Mouse (Mus musculus) cortical plate, adult 2 months (tissue): Measurements from ENCODE around the gene Cpb1. TPM values are rescaled to one million over a fixed set of nuclear protein-coding genes. Genes with fewer than 3 reads are reported as not detected.
A peak's percentile ranks its signal among the peaks of the same experiment; 100 is the strongest.

Experiments used
- H3K27ac ChIP-seq: fragments of 200-500 bp; 2 replicates; pipeline ENCODE4 v1.5.1; 2012; ENCODE audit warnings: low read length, control low read depth, inconsistent platforms; ENCODE audit not compliant: insufficient read depth
- H3K4me1 ChIP-seq: fragments of 200-500 bp; 2 replicates; pipeline ENCODE4 v1.6.1; 2011; ENCODE audit warnings: low read length; ENCODE audit not compliant: control insufficient read depth, insufficient read depth
- H3K4me3 ChIP-seq: fragments of 200-500 bp; 2 replicates; pipeline ENCODE4 v1.5.1; 2011; ENCODE audit warnings: mild to moderate bottlenecking, low read length, control low read depth; ENCODE audit not compliant: insufficient read depth
- CTCF ChIP-seq: fragments of 200-500 bp; IDR thresholded peaks from 2 replicates; pipeline ENCODE4 v1.5.1; 2011; ENCODE audit warnings: mild to moderate bottlenecking, control low read depth, low read length; ENCODE audit not compliant: insufficient read depth; ENCODE audit errors: extremely low read depth
- POLR2A ChIP-seq: fragments of 200-500 bp; IDR thresholded peaks from 2 replicates; pipeline ENCODE4 v1.6.1; 2011; ENCODE audit warnings: mild to moderate bottlenecking, low read length, control low read depth; ENCODE audit not compliant: insufficient read depth; ENCODE audit errors: extremely low read depth
- polyA plus RNA-seq: library from polyadenylated mRNA; depleted of rRNA; stranded (reverse); fragments of >200 nt; gene quantifications from 2 replicates; pipeline ENCODE4 v1.2.3, GENCODE M21; 2012

The Cpb1 gene
- polyA plus RNA-seq, 1 experiment: 0.04 TPM

GRCm38 (mm10) chr3:20254566-20255479, 20.7 kb downstream of the Cpb1 start:
- TF ChIP-seq POLR2A (no peak), CTCF (0 out of 2 replicates have a peak, but pooled peaks have one; percentile 4)
- Histone ChIP-seq H3K4me3 (no peak overlapping the region), H3K27ac (no peak overlapping the region), H3K4me1 (no peaks in the 10 kb centered on the region)

- no peak overlapping the region for H3K4me3 ChIP-seq
- no peak overlapping the region for H3K27ac ChIP-seq
- no peak for TF ChIP-seq CTCF
- no peak for TF ChIP-seq POLR2A
- H3K4me1 ChIP-seq: no peaks in the 10 kb centered on the region
Measured at GRCm38 (mm10) chr3:20243913-20244312, 31.6 kb downstream of the Cpb1 start.

DNA sequence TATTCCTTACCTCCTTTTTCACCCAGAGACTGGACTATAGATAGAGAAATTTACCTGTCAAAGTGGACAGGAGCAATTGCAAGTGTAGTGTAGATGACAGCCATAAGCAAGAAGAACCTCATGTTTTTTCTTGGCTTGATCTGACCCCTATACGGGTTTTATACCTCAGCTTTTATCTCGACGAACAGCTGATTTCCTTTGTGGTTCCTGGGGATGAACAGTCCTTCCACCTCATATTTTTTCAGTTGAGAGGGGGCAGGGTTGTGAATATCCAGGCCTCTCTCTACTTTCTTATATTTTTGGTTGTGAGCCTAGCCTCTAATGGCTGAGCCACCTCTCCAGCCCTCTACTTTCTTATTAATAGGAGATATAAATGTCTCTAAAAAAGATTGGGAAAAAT, 33.5 kb downstream of the Cpb1 start, which contains the start of gene Cpa3:
Gene Cpa3, minus strand, starts transcription at position 132 of the 400 bp plus-strand sequence.
- H3K27ac ChIP-seq: no peak within 1 kb of the TSS
- H3K4me3 ChIP-seq: no peak within 1 kb of the TSS
- no peaks in the 10 kb centered on the region for H3K4me1 ChIP-seq
- TF ChIP-seq POLR2A (no peak), CTCF (no peak)

- H3K4me3 ChIP-seq: no peak overlapping the region
- TF ChIP-seq POLR2A (no peak), CTCF (no peak)
- H3K27ac ChIP-seq: no peak overlapping the region
- no peaks in the 10 kb centered on the region for H3K4me1 ChIP-seq
Measured at GRCm38 (mm10) chr3:20239741-20240140, 35.8 kb downstream of the Cpb1 start.

GRCm38 (mm10) chr3:20236965-20237364, 38.6 kb downstream of the Cpb1 start:
- Histone ChIP-seq H3K27ac (no peak overlapping the region), H3K4me3 (no peak overlapping the region), H3K4me1 (no peaks in the 10 kb centered on the region)
- no peak for TF ChIP-seq CTCF
- TF ChIP-seq POLR2A: no peak

DNA sequence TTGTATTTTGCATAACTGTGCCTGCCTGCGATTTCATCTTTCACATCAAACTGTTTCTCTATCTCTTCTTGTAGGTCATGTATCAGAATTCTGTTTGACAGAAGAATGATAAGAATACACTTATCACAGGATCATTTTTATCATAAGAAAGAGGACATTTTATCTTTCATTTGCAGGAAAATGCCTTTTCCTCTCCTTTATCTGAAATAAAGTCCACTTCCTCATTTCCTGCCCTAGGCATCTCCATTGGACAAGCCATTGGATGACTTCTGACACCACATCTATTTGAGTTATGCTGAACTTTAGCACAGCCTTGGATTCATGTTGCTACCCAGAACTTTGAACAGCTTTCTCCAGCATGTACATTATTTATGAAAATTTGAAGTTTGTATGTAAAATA, 46.5 kb downstream of the Cpb1 start:
- TF ChIP-seq POLR2A (no peak), CTCF (no peak)
- no peak overlapping the region for H3K27ac ChIP-seq

DNA sequence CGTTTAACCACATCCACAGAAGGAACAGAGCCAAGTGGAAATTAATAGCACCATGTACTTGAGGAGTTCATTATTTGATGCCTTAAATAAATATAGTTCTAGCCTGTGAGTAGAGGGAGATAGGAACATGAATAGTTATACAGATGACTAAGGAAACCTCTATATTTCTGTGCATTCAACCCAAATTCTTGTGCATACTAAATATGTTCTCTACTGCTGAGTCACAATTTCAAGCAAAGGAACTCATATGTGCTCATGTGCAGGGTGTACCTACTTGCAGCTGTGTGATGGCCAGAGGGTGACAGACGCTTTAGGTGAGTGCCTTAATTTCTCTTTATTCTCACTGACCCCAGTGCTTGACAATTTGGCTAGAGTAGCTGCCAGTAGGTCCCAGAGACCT, 50.1 kb downstream of the Cpb1 start:
- Histone ChIP-seq H3K4me3 (no peak overlapping the region), H3K4me1 (no peaks in the 10 kb centered on the region), H3K27ac (no peak overlapping the region)
- TF ChIP-seq POLR2A: no peak
- no peak for TF ChIP-seq CTCF

More for the DNA sequence above, 46.5 kb downstream of the Cpb1 start:
- H3K4me3 ChIP-seq: no peak overlapping the region
- H3K4me1 ChIP-seq: no peaks in the 10 kb centered on the region

DNA sequence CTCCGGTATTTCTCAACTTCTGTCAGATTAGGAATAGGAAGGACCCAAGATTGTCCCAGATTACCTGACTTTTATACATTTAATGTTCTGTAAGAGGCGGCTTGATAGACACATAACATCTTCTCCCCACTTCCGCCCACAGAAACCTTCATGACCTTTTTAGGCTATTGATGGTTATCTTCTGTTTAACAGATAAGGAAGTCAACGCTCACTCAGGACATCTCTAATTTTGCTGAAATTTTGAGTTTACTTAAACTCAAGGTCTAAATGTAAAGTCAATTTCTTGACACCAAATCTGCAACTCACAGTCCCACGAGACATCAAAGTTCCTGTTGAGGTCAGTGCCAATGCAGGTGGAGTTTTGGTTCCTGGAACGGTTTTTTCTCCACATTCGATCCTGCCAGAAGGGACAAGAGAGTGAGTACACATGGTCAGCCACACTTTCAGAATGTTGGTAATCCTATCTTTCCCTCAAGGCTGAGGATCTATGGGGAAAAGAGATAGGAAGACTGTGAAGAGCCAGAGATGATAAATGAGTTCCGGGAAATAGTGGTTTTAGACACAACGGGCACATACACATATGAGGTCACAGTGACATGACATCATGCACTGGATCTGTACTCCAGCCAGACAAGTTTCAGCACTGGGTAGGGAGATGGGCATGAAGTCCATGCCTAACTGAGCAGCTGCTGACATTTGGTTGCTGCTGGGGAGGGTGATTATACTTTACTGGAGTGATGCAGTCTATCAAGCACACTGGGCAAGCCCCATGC, 52.4 kb downstream of the Cpb1 start:
- no peak overlapping the region for H3K27ac ChIP-seq
- H3K4me1 ChIP-seq: no peaks in the 10 kb centered on the region
- H3K4me3 ChIP-seq: no peak overlapping the region
- TF ChIP-seq POLR2A (no peak), CTCF (no peak)

- Histone ChIP-seq H3K4me1 (no peaks in the 10 kb centered on the region), H3K4me3 (no peak overlapping the region), H3K27ac (no peak overlapping the region)
- TF ChIP-seq POLR2A: no peak
- TF ChIP-seq CTCF: no peak
Measured at GRCm38 (mm10) chr3:20222136-20222535, 53.4 kb downstream of the Cpb1 start.
